Mouse (Mus musculus): ENCODE data around the gene Iqschfp. TPM values are rescaled to one million over a fixed set of nuclear protein-coding genes. Genes with fewer than 3 reads are reported as not detected.

Gene Iqschfp
- polyA plus RNA-seq, 1 experiment = 1.1 TPM

DNA sequence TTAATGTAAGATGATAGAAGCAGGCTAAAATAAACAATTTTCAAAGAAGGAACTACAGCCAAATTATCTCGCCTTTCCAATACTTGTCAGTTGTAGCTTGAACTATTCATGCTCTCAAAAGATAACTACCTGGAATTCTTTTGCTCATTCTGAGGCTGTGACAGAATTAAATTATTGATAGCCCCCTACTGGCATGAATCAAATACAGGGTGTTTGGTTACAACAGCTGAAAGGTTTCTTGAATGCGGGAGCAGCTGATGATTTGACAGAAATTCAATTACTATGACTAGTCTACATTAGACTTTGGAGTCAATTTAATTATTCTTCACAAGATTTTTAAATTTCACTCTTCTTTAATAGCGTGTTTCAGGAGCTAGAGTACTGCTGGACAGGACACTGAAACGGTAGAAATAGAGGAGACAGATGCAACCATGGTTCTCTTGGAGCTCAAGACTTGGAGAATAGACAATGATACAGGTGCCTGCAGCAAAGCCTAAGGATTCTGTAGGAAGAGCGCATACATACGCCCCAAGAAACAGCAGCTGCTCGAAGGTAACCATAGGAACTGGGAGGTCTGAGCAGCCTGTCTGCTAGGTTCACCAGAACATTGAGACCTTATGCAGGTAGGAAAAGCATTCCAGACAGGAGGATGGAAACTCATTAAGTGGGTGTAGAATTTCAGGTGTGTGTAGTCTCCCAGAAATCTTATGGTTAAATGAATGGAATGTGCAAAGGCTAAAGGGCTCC is 485.6 kb downstream of the Iqschfp start:
- no peak overlapping the region for H3K27ac ChIP-seq (ENCODE audit: control insufficient read depth, insufficient read depth, low read depth, low read length)
- H3K4me1 ChIP-seq (ENCODE audit: control insufficient read depth, insufficient read depth, low read length) = no peaks in the 10 kb centered on the region
- H3K36me3 ChIP-seq (ENCODE audit: control insufficient read depth, insufficient read depth, low read length) = no peaks in the 10 kb centered on the region
- no peaks in the 10 kb centered on the region for H3K27me3 ChIP-seq (ENCODE audit: control insufficient read depth, insufficient read depth, low read length)
- H3K4me3 ChIP-seq (ENCODE audit: control insufficient read depth, low read depth, low read length) = no peak overlapping the region
- no peak for TF ChIP-seq POLR2A (IDR thresholded peaks at IDR 0.05; ENCODE audit: control insufficient read depth, low read depth, low read length)
- TF ChIP-seq CTCF (IDR thresholded peaks at IDR 0.05; ENCODE audit: control insufficient read depth, insufficient read depth, insufficient replicate concordance, low read depth, low read length) = no peak

DNA sequence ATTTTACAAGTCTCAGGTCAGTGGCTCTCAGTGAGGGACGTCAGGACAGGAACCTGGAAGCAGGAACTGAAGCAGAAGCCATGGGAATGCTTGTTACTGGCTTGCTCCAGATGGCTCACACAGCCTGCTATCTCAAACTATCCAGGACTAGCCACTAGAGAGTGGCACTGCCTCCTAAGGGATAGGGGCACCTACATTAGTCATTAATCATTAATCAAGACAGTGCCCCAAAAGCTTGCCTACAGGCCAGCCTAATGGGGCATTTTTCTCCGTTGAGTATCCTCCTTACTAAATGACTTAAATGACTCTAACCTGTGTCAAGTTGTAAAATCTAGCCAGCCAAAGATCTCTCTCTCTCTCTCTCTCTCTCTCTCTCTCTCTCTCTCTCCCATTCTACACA is 486.8 kb downstream of the Iqschfp start:
- Histone ChIP-seq H3K36me3 (ENCODE audit: control insufficient read depth, insufficient read depth, low read length) (no peaks in the 10 kb centered on the region), H3K27me3 (ENCODE audit: control insufficient read depth, insufficient read depth, low read length) (no peaks in the 10 kb centered on the region), H3K27ac (ENCODE audit: control insufficient read depth, insufficient read depth, low read depth, low read length) (no peak overlapping the region), H3K4me1 (ENCODE audit: control insufficient read depth, insufficient read depth, low read length) (no peaks in the 10 kb centered on the region), H3K4me3 (ENCODE audit: control insufficient read depth, low read depth, low read length) (no peak overlapping the region)
- TF ChIP-seq CTCF (IDR thresholded peaks at IDR 0.05; ENCODE audit: control insufficient read depth, insufficient read depth, insufficient replicate concordance, low read depth, low read length) (no peak), POLR2A (IDR thresholded peaks at IDR 0.05; ENCODE audit: control insufficient read depth, low read depth, low read length) (no peak)

GRCm38 (mm10) chr3:68379242-68379641 is 487.2 kb downstream of the Iqschfp start:
- H3K27me3 ChIP-seq (ENCODE audit: control insufficient read depth, insufficient read depth, low read length) = no peaks in the 10 kb centered on the region
- no peak overlapping the region for H3K27ac ChIP-seq (ENCODE audit: control insufficient read depth, insufficient read depth, low read depth, low read length)
- no peaks in the 10 kb centered on the region for H3K36me3 ChIP-seq (ENCODE audit: control insufficient read depth, insufficient read depth, low read length)
- no peak for TF ChIP-seq POLR2A (IDR thresholded peaks at IDR 0.05; ENCODE audit: control insufficient read depth, low read depth, low read length)
- TF ChIP-seq CTCF (IDR thresholded peaks at IDR 0.05; ENCODE audit: control insufficient read depth, insufficient read depth, insufficient replicate concordance, low read depth, low read length) = no peak
- H3K4me3 ChIP-seq (ENCODE audit: control insufficient read depth, low read depth, low read length) = no peak overlapping the region
- no peaks in the 10 kb centered on the region for H3K4me1 ChIP-seq (ENCODE audit: control insufficient read depth, insufficient read depth, low read length)

DNA sequence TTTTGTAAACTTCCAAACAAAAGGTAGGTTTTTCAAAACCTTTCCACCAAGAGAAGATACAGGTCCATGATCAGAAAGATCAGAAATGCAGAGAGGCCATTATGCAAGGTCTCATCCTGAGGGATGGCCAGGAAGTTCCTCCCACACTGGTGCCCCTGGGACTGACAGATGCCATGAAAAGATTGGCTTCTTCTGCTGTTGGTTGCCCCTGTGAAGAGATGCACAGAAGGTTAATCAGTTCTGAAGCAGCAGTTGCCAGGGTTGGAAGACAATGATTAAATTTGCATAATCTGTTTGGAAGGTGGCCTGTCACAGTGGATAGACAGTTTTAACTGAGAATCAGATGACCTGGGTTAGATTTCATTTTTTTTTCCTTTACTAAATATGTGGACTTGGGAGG is 491.6 kb downstream of the Iqschfp start:
- H3K27me3 ChIP-seq (ENCODE audit: control insufficient read depth, insufficient read depth, low read length) = no peaks in the 10 kb centered on the region
- no peak overlapping the region for H3K4me3 ChIP-seq (ENCODE audit: control insufficient read depth, low read depth, low read length)
- no peaks in the 10 kb centered on the region for H3K36me3 ChIP-seq (ENCODE audit: control insufficient read depth, insufficient read depth, low read length)
- no peaks in the 10 kb centered on the region for H3K4me1 ChIP-seq (ENCODE audit: control insufficient read depth, insufficient read depth, low read length)
- TF ChIP-seq CTCF (IDR thresholded peaks at IDR 0.05; ENCODE audit: control insufficient read depth, insufficient read depth, insufficient replicate concordance, low read depth, low read length) = no peak
- no peak for TF ChIP-seq POLR2A (IDR thresholded peaks at IDR 0.05; ENCODE audit: control insufficient read depth, low read depth, low read length)
- no peak overlapping the region for H3K27ac ChIP-seq (ENCODE audit: control insufficient read depth, insufficient read depth, low read depth, low read length)

- H3K4me3 ChIP-seq (ENCODE audit: control insufficient read depth, low read depth, low read length) = no peak overlapping the region
- TF ChIP-seq POLR2A (IDR thresholded peaks at IDR 0.05; ENCODE audit: control insufficient read depth, low read depth, low read length) (no peak), CTCF (IDR thresholded peaks at IDR 0.05; ENCODE audit: control insufficient read depth, insufficient read depth, insufficient replicate concordance, low read depth, low read length) (no peak)
Measured at GRCm38 (mm10) chr3:68385544-68385943, 493.5 kb downstream of the Iqschfp start.

DNA sequence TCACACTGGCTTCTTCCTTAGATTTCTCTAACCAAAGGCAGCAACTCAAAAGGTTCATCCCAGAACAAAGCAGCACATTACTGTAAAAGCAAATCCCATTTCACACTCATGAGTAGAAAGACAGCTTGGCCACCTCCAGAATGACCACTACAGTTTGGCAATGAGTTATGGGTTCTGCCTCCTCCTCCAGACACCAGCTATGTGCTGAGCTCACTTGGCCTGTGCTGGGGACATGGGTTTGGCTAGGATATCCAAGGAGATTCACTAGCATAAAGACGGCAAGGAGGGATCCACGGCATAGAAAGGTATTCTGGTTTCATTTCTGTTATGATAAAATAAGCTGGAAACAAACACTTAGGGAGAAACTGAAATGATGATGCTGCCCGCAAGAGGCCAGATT is 496.0 kb downstream of the Iqschfp start:
- no peaks in the 10 kb centered on the region for H3K36me3 ChIP-seq (ENCODE audit: control insufficient read depth, insufficient read depth, low read length)
- no peak overlapping the region for H3K4me3 ChIP-seq (ENCODE audit: control insufficient read depth, low read depth, low read length)
- no peaks in the 10 kb centered on the region for H3K4me1 ChIP-seq (ENCODE audit: control insufficient read depth, insufficient read depth, low read length)
- H3K27ac ChIP-seq (ENCODE audit: control insufficient read depth, insufficient read depth, low read depth, low read length) = no peak overlapping the region
- no peaks in the 10 kb centered on the region for H3K27me3 ChIP-seq (ENCODE audit: control insufficient read depth, insufficient read depth, low read length)
- no peak for TF ChIP-seq CTCF (IDR thresholded peaks at IDR 0.05; ENCODE audit: control insufficient read depth, insufficient read depth, insufficient replicate concordance, low read depth, low read length)
- TF ChIP-seq POLR2A (IDR thresholded peaks at IDR 0.05; ENCODE audit: control insufficient read depth, low read depth, low read length) = no peak

More at GRCm38 (mm10) chr3:68385544-68385943, 493.5 kb downstream of the Iqschfp start:
- Histone ChIP-seq H3K4me1 (ENCODE audit: control insufficient read depth, insufficient read depth, low read length) (no peaks in the 10 kb centered on the region), H3K27me3 (ENCODE audit: control insufficient read depth, insufficient read depth, low read length) (no peaks in the 10 kb centered on the region), H3K36me3 (ENCODE audit: control insufficient read depth, insufficient read depth, low read length) (no peaks in the 10 kb centered on the region), H3K27ac (ENCODE audit: control insufficient read depth, insufficient read depth, low read depth, low read length) (no peak overlapping the region)

- H3K27ac ChIP-seq (ENCODE audit: control insufficient read depth, insufficient read depth, low read depth, low read length) = no peak overlapping the region
- no peaks in the 10 kb centered on the region for H3K27me3 ChIP-seq (ENCODE audit: control insufficient read depth, insufficient read depth, low read length)
- H3K36me3 ChIP-seq (ENCODE audit: control insufficient read depth, insufficient read depth, low read length) = no peaks in the 10 kb centered on the region
- H3K4me1 ChIP-seq (ENCODE audit: control insufficient read depth, insufficient read depth, low read length) = no peaks in the 10 kb centered on the region
- TF ChIP-seq POLR2A (IDR thresholded peaks at IDR 0.05; ENCODE audit: control insufficient read depth, low read depth, low read length) = no peak
- TF ChIP-seq CTCF (IDR thresholded peaks at IDR 0.05; ENCODE audit: control insufficient read depth, insufficient read depth, insufficient replicate concordance, low read depth, low read length) = no peak
- no peak overlapping the region for H3K4me3 ChIP-seq (ENCODE audit: control insufficient read depth, low read depth, low read length)
Measured at GRCm38 (mm10) chr3:68393578-68393977, 501.5 kb downstream of the Iqschfp start.
